Mouse (Mus musculus) megakaryocyte, embryonic 14.5 days (primary cell): Measurements from ENCODE around the gene Jagn1.

ENCODE experiments used
- FLI1 ChIP-seq: IDR thresholded peaks from 2 replicates; pipeline ENCODE4 v1.6.1; 2012; ENCODE audit warnings: low read length, inconsistent platforms, mixed read lengths
- GATA1 ChIP-seq: IDR thresholded peaks from 3 replicates; pipeline ENCODE4 v1.6.1; 2012; ENCODE audit warnings: mixed read lengths, low read length, inconsistent platforms, borderline replicate concordance

GRCm38 (mm10) chr6:113435664-113436205 is 6.6 kb upstream of the Jagn1 start, which contains the start of gene Cidec:
- no peak for TF ChIP-seq GATA1
- TF ChIP-seq FLI1 = no peak
